Mouse (Mus musculus) hematopoietic stem cell, adult 5-6 weeks (primary cell): ENCODE measurements around the gene Tmem79. TPM values are rescaled to one million over a fixed set of nuclear protein-coding genes. Genes with fewer than 3 reads are reported as not detected.
"Not testable (repeated sequence)": the region's sequence is repeated elsewhere in the genome, so short reads cannot be mapped to it uniquely, and the experiment has no call there.

Experiments
- ATAC-seq, 2 experiments: fragments of 125-278 bp in 1 of 2; replicated peaks in 1 of 2; 2 replicates each; pipeline ENCODE4 v1.8.0; 2016 to 2017; ENCODE audit warnings: inconsistent platforms in 2 of 2, mild to moderate bottlenecking in 2 of 2, moderate number of reproducible peaks in 2 of 2, low read depth in 1 of 2, moderate TSS enrichment in 1 of 2; ENCODE audit not compliant: low FRiP score in 2 of 2, poor library complexity in 2 of 2, severe bottlenecking in 2 of 2, insufficient read depth in 1 of 2, low TSS enrichment in 1 of 2
- total RNA-seq: library from RNA; stranded (forward); fragments of 172-1452, 232-1000 nt; gene quantifications from 2 replicates; pipeline ENCODE4 v1.2.3, GENCODE M21; 2017

Tmem79 gene
- total RNA-seq, 1 experiment from 2014 or later: 1.2 TPM

DNA sequence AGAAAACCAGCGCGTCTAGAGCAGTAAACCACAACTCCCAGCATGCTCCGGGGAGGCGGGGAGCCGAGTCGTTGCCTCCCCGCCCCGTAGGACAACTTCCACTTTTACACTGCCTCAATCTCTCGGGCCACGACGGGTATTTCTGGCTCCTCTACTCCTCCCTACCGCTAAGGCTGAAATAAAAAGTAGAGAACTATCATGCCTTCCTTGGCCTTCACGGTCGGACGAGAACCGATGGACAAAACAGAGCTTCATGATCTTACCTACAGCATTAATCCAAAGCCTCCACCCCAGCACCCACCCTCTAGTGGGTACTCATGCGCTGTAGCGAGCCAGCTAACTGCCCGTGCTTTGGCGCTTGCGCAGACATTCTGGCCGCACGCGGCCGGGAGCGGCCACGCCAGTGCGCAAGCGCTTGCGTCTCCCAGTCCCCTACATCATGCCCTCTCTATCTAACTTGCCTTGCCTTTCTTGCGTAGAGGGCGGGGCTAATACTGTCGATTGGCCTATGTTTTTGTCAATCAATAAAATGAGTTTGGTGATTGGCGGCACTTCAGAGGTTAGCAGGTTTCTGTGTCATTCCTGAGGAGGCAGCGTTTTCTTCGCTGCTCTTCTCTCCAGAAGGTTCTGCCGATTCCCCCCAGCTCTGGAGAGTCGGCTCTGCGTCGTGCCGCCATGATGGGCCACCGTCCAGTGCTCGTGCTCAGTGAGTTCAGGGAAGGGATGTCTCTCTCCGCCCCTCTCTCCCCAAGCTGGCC lies 39.2 kb downstream of the Tmem79 start, which contains the start of the genes Tsacc and Cct3:
Gene Tsacc, minus strand, starts transcription at position 439 of the 758 bp plus-strand sequence.
Gene Cct3, plus strand, starts transcription at position 556 of the 758 bp plus-strand sequence.
- peak; percentile 92 to 95 for ATAC-seq

GRCm38 (mm10) chr3:88296110-88296560 lies 39.8 kb downstream of the Tmem79 start:
- ATAC-seq: no peak

DNA sequence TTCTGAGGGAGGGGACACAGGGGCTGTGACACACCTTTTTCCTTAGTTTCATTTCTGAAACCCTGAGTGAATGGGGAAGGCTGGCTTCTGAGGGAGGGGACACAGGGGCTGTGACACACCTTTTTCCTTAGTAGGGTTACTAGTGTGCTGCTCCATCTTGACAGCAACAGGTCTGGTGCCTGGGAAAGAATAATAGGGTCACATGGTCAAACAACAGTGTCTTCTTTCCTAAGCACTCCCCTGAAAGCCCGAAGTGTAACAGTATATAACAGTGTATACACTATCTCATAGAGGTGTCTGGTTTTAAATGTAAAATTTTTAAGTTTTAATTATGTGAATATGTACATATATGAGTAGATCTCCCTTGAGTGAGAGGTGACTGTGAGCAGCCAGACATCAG lies 40.7 kb downstream of the Tmem79 start:
- not testable (repeated sequence) for ATAC-seq

GRCm38 (mm10) chr3:88291970-88292369 lies 44.0 kb downstream of the Tmem79 start:
- ATAC-seq: no peak

GRCm38 (mm10) chr3:88288133-88288713 lies 47.7 kb downstream of the Tmem79 start:
- ATAC-seq: not testable (repeated sequence)

DNA sequence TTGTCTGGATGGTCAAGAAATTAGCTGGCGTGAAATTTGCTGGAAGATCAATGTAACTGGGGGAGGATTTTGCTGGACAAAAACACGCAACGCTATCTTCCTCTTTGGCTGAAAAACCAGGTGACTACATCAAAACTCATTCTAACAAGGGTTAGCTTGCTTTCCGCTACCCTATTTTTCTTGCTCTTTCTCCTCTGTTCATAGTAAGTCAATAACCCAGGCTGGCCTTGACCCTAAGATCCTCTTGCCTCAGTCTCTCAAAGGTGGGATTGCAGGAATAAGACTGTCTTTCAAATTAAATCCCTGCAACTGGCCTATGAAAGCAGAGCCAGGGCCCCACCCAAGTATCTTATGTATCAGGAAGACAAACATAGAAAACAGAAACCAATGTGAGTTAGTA lies 48.8 kb downstream of the Tmem79 start, which contains the start of gene Gm38392:
Gene Gm38392, minus strand, starts transcription at position 101 of the 400 bp plus-strand sequence.
- ATAC-seq: no peak

DNA sequence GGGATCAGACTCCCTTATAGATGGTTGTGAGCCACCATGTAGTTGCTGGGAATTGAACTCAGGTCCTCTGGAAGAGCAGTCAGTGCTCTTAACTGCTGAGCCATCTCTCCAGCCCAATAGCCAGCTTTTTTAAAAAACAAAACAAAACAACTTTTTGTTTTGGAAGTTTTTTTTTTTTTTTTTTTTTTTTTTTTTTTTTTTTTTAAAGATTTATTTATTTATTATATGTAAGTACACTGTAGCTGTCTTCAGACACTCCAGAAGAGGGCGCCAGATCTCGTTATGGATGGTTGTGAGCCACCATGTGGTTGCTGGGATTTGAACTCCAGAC lies 50.4 kb downstream of the Tmem79 start:
- ATAC-seq: not testable (repeated sequence)

GRCm38 (mm10) chr3:88284815-88285564 lies 51.0 kb downstream of the Tmem79 start:
- ATAC-seq: not testable (repeated sequence)

GRCm38 (mm10) chr3:88281141-88281916 lies 54.6 kb downstream of the Tmem79 start:
- ATAC-seq: not testable (repeated sequence)

- no peak for ATAC-seq
These were observed 55.9 kb downstream of the Tmem79 start for GRCm38 (mm10) chr3:88280035-88280434.

Other genes starting within 250 kb of the Tmem79 start
- 31.1 and 33.3 TPM in 2 replicates for gene Mef2d, start 193.8 kb downstream of the Tmem79 start, total RNA-seq
- gene Rhbg, start 81.4 kb downstream of the Tmem79 start, total RNA-seq: 0.56 TPM in 1 of 2 replicates, not detected in the other
- gene Gm38392, start 48.9 kb downstream of the Tmem79 start, total RNA-seq: not detected in 2 replicates
- gene Tsacc, start 39.1 kb downstream of the Tmem79 start, total RNA-seq: 1.6 and 6.4 TPM in 2 replicates
- 355 and 372 TPM in 2 replicates for gene Cct3, start 39.0 kb downstream of the Tmem79 start, total RNA-seq
- gene Glmp, start 11.1 kb downstream of the Tmem79 start, total RNA-seq: 10.3 and 28.6 TPM in 2 replicates
- gene Smg5, start 112 bp upstream of the Tmem79 start, total RNA-seq: 53.1 and 53.7 TPM in 2 replicates
- not detected in 2 replicates for gene Paqr6, start 28.4 kb upstream of the Tmem79 start, total RNA-seq
- gene Bglap3, start 36.6 kb upstream of the Tmem79 start, total RNA-seq: not detected in 2 replicates
- not detected in 2 replicates for gene Bglap2, start 42.6 kb upstream of the Tmem79 start, total RNA-seq
- not detected in 2 replicates for gene Bglap, start 48.3 kb upstream of the Tmem79 start, total RNA-seq
- gene Pmf1, start 74.2 kb upstream of the Tmem79 start, total RNA-seq: 60.8 and 97.2 TPM in 2 replicates
- 11.5 and 15.6 TPM in 2 replicates for gene Slc25a44, start 89.0 kb upstream of the Tmem79 start, total RNA-seq
- gene Sema4a, start 125.0 kb upstream of the Tmem79 start, total RNA-seq: 4.3 and 18.6 TPM in 2 replicates
- gene Lmna, start 173.8 kb upstream of the Tmem79 start, total RNA-seq: 7.1 and 21.5 TPM in 2 replicates
- 17.8 and 18.9 TPM in 2 replicates for gene Mex3a, start 196.2 kb upstream of the Tmem79 start, total RNA-seq
- gene Rab25, start 212.2 kb upstream of the Tmem79 start, total RNA-seq: not detected in 2 replicates
- gene Lamtor2, start 216.9 kb upstream of the Tmem79 start, total RNA-seq: 51.2 and 54.4 TPM in 2 replicates
- 30.4 and 49.8 TPM in 2 replicates for gene Ubqln4, start 217.6 kb upstream of the Tmem79 start, total RNA-seq
- gene Ssr2, start 239.7 kb upstream of the Tmem79 start, total RNA-seq: 106 and 110 TPM in 2 replicates